Mouse (Mus musculus) midbrain, embryonic 14.5 days (tissue): Measurements from ENCODE around the gene Parm1. TPM values are rescaled to one million over a fixed set of nuclear protein-coding genes. Genes with fewer than 3 reads are reported as not detected.

ENCODE experiments used
- ATAC-seq: fragments of 200-750 bp; cut with Nextera tagmentation; 2 replicates; pipeline ENCODE4 v1.8.0; 2017; ENCODE audit warnings: moderate number of reproducible peaks, moderate library complexity; ENCODE audit not compliant: low FRiP score, low TSS enrichment
- DNase-seq: peaks from one replicate; pipeline ENCODE4 v3.0.0-alpha.2; 2015
- H3K27ac ChIP-seq: fragments of 300-500 bp; sonication (generic); replicated peaks from 2 replicates; pipeline ENCODE4 v1.5.1; 2014; ENCODE audit warnings: mild to moderate bottlenecking, low read depth, low read length, moderate library complexity
- H3K27me3 ChIP-seq: fragments of 300-500 bp; sonication (generic); 2 replicates; pipeline ENCODE4 v1.6.1; 2014; ENCODE audit warnings: low read length, control low read depth, mixed read lengths; ENCODE audit not compliant: control insufficient read depth, insufficient read depth
- H3K36me3 ChIP-seq: fragments of 300-500 bp; sonication (generic); 2 replicates; pipeline ENCODE4 v1.6.1; 2014; ENCODE audit warnings: low read length, control low read depth; ENCODE audit not compliant: control insufficient read depth, insufficient read depth
- H3K4me1 ChIP-seq: fragments of 300-500 bp; sonication (generic); 2 replicates; pipeline ENCODE4 v1.6.1; 2014; ENCODE audit warnings: mild to moderate bottlenecking, antibody characterized with exemption, low read length, control low read depth; ENCODE audit not compliant: control insufficient read depth, insufficient read depth
- H3K4me2 ChIP-seq: fragments of 300-500 bp; sonication (generic); 2 replicates; pipeline ENCODE4 v1.6.1; 2014; ENCODE audit warnings: mild to moderate bottlenecking, low read length, moderate library complexity
- H3K4me3 ChIP-seq: fragments of 300-500 bp; sonication (generic); replicated peaks from 2 replicates; pipeline ENCODE4 v1.5.1; 2014; ENCODE audit warnings: low read depth, low read length
- H3K9ac ChIP-seq: fragments of 300-500 bp; sonication (generic); replicated peaks from 2 replicates; pipeline ENCODE4 v1.6.1; 2014; ENCODE audit warnings: mild to moderate bottlenecking, low read length, moderate library complexity
- H3K9me3 ChIP-seq: fragments of 300-500 bp; sonication (generic); 2 replicates; pipeline ENCODE4 v1.6.1; 2016; ENCODE audit warnings: low read length, control low read depth, mixed read lengths; ENCODE audit not compliant: control insufficient read depth
- WGBS: fragments of 180-500 bp; shearing (Covaris S2); extraction: QIAGEN DNeasy Blood & Tissue Kit; methylation state at CpG from one replicate; pipeline ENCODE4 v1.1.7; 2014; 5-methylcytosine and 5-hydroxymethylcytosine counted together
- polyA plus RNA-seq: library from polyadenylated mRNA; unstranded; fragments of >200 nt; fragmentation: Nextera tagmentation; extraction: Ambion mirVana; gene quantifications from 2 replicates; pipeline ENCODE4 v1.2.1, GENCODE M21; 2014

Parm1 gene
- polyA plus RNA-seq, 1 experiment from 2014 or later: 5.1 TPM

DNA sequence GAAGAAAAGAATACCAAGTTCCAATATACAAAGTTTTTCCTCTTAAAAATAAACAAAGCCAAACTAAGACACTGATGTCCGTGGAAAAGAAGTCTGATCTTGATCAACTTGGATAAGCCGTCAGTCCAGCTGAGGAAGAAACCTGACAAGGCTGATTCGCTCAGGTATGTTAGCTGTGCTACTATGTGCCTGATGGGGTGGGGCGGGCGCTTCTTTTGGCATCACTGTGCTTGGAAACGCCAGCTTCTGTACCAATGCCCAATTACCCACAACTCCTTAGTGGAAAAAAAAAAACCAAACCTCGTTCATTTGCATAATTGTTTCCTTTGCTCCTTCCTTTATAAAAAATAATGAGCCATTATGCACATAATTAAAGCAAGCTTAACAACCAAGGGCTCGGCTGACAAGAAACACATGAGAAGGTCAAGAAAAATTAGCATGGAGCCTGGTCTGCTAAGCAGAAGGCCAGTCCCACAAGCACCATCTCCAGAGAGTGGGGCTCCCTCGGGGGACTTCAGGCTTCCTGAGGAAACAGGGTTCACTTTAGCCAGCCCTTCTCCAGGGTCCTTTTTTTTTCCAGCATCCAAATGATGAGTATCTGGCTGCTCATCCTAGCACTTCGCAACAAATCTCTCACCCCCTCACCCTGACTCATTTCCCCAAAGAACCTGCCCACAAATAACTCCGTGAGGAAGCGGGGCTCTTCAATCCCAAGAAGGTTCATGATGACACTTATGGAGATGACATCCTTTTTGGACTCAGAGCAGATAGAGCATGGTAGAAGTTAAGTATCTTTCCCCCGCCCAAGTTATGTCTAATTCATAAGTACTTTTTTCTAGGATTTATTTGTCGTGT, 135.9 kb downstream of the Parm1 start:
- no peak overlapping the region for H3K4me2 ChIP-seq
- ATAC-seq: no peak

DNA sequence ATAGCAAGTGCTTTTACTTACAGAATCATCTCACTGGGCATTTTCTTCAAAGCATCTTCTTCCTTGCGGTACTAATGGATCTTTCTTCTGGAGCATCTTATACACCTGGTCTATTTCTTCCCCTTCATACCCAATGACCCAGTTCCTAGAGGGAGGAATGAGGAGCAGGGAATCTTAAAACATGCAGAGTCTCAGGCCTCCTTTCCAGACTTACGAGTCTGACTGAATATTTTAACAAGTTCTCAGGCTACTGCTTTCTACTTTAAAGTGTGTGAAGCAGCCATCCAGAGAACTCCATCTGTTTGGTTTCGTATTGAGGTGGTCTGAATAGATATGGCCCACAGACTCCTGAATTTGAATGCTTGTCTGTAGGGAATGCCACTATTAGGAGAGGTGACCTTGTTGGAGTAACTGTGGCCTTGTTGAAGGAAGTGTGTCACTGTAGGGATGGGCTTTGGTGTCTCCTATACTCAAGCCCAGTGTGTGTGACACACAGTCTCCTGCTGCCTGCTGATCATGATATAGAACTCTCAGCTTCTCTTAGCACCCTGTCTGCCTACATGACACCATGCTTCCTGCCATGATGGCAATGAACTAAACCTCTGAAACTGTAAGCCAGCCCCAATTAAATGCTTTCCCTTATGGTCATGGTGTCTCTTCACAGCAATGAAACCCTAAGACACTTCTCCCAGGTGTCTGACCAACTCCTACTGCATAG, 137.1 kb downstream of the Parm1 start:
- no peak overlapping the region for H3K4me3 ChIP-seq
- no peak for ATAC-seq
- H3K4me1 ChIP-seq: no peaks in the 10 kb centered on the region
- H3K27me3 ChIP-seq: no peaks in the 10 kb centered on the region
- WGBS: 85% methylated on average over 3 of the region's 3 CpGs
- no peak overlapping the region for H3K4me2 ChIP-seq
- no peak overlapping the region for H3K27ac ChIP-seq
- DNase-seq: no peak
- no peaks in the 10 kb centered on the region for H3K9me3 ChIP-seq
- no peaks in the 10 kb centered on the region for H3K36me3 ChIP-seq
- H3K9ac ChIP-seq: no peak overlapping the region

More for the DNA sequence above, 135.9 kb downstream of the Parm1 start:
- Histone ChIP-seq H3K36me3 (no peaks in the 10 kb centered on the region), H3K9ac (no peak overlapping the region), H3K9me3 (no peaks in the 10 kb centered on the region), H3K4me3 (no peak overlapping the region), H3K27ac (no peak overlapping the region), H3K27me3 (no peaks in the 10 kb centered on the region), H3K4me1 (no peaks in the 10 kb centered on the region)
- no peak for DNase-seq
- WGBS: 84% methylated on average over 14 of the region's 14 CpGs

DNA sequence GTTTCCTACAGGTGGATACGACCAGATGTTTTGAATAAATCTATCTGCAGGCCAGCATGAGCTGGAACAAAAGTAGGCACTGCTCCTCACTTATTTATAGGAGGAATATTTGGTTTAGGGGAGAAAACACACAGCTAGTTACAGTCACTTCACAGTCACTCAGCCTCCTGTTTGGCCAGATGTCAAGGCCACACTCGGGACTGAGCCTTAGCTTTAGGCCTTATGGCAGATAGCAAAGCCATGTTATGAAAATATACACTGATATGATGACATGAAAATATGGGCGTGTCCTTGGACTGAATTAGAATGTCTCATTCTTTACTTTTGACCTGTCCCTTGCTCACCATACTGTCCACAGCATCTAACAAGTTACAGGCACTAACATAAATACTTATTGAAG, 137.8 kb downstream of the Parm1 start:
- ATAC-seq (no peak), DNase-seq (no peak)
- no peaks in the 10 kb centered on the region for H3K27me3 ChIP-seq
- no peak overlapping the region for H3K27ac ChIP-seq
- no peaks in the 10 kb centered on the region for H3K36me3 ChIP-seq
- no peak overlapping the region for H3K4me3 ChIP-seq
- no peaks in the 10 kb centered on the region for H3K4me1 ChIP-seq
- no peak overlapping the region for H3K9ac ChIP-seq
- H3K9me3 ChIP-seq: no peaks in the 10 kb centered on the region
- WGBS: 82% methylated on average over 3 of the region's 3 CpGs
- H3K4me2 ChIP-seq: no peak overlapping the region

DNA sequence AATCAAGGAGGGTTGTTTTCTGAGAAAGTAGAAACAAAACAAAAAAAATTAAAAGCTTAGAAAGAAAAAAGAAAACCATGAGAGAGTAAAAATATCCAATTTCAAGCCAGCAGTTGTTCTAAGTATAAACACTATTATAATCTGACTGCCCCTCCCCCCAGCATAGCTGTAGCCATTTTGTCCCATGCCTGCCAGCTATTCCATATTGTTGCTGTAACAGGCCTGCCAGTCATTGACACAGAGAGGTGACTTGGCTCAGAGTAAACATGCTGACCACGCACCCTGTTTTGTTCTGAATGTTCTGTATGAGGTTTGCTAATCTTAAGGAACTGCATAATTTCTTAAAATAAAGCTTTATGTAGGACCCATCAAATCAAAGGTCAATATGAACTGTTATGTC, 145.3 kb downstream of the Parm1 start:
- Histone ChIP-seq H3K4me2 (no peak overlapping the region), H3K9me3 (no peaks in the 10 kb centered on the region), H3K4me3 (no peak overlapping the region), H3K27me3 (no peaks in the 10 kb centered on the region), H3K4me1 (no peaks in the 10 kb centered on the region), H3K9ac (no peak overlapping the region), H3K36me3 (no peaks in the 10 kb centered on the region), H3K27ac (no peak overlapping the region)
- 86% methylated on average over 1 of the region's 1 CpGs for WGBS
- DNase-seq (no peak), ATAC-seq (no peak)

DNA sequence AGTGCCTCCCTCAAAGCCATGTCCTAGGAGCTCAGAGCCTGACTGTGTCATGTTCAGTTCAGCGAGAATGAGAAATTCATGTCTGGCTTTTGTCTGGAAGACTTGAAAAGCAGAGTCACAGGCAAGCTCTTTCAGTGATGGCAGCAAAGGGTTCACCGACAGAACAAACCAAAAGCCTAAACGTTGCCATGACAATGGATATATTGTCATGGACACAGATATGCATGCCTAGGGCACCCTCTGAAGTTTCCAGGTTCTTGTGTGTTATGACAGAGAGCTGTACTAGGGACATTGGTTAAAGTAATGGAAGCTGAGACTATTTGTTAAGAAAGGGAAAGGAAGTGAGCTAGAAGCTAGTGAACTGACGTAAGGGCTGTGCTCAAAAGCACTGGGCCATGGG, 149.7 kb downstream of the Parm1 start:
- no peak overlapping the region for H3K4me2 ChIP-seq
- no peaks in the 10 kb centered on the region for H3K27me3 ChIP-seq
- H3K9ac ChIP-seq: no peak overlapping the region
- H3K4me1 ChIP-seq: no peaks in the 10 kb centered on the region
- H3K36me3 ChIP-seq: no peaks in the 10 kb centered on the region
- no peak for DNase-seq
- ATAC-seq: no peak
- H3K9me3 ChIP-seq: no peaks in the 10 kb centered on the region
- H3K4me3 ChIP-seq: no peak overlapping the region
- no peak overlapping the region for H3K27ac ChIP-seq
- 31% methylated on average over 4 of the region's 4 CpGs for WGBS

DNA sequence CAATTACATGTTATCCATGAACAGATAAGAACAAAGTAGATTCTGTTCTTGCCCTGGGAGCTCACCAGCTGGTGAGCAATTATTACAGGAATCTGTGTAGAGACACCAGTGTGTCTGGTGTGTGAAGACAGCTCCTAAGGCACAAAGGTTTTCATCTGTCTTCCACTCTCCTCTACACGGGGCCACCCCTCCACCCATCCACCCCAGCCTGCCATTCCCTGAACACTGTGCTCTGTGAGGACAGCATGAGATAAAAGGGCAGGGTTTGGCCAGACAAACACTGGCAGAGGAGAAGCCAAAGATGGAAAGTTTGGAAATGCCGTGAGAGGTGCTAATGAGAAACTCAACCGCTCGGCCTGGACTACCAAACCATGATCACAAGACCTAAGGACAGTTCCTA, 151.8 kb downstream of the Parm1 start:
- H3K27me3 ChIP-seq: no peaks in the 10 kb centered on the region
- WGBS: 89% methylated on average over 4 of the region's 4 CpGs
- no peak overlapping the region for H3K4me2 ChIP-seq
- no peak overlapping the region for H3K9ac ChIP-seq
- H3K4me3 ChIP-seq: no peak overlapping the region
- H3K36me3 ChIP-seq: no peaks in the 10 kb centered on the region
- no peak for ATAC-seq
- H3K4me1 ChIP-seq: no peaks in the 10 kb centered on the region
- no peak for DNase-seq
- no peak overlapping the region for H3K27ac ChIP-seq
- no peaks in the 10 kb centered on the region for H3K9me3 ChIP-seq

Other genes with a start within 250 kb of the Parm1 start
- 0.21 and 0.40 TPM in 2 replicates for gene Btc, start 114.6 kb upstream of the Parm1 start, polyA plus RNA-seq